15 mouse cellular contexts compared by ENCODE assay signal in genomic region chr10:61346374-61346773, GRCm38 (mm10). TPM values are rescaled to one million over a fixed set of nuclear protein-coding genes. Genes with fewer than 3 reads are reported as not detected.
DNase-seq lines count a peak whose midpoint lies in the region; ATAC-seq and TF ChIP-seq lines count a peak whose summit lies in the region.
"Had no signal": no experiment of that assay in that cellular context is flagged by ENCODE, and none has a peak within 500 bp of the region (broad histone marks: within the 10 kb centered on the region; RNA-seq: fewer than 3 reads in every experiment).

No protein-coding gene starts in this region.

- peaks cover 30% of the 10 kb centered on the region for H3K4me1 ChIP-seq in heart, embryonic 12.5 days (replicated peaks)
- 0 out of 2 replicates have a peak, but pooled peaks cover 4% of the 10 kb centered on the region for H3K4me1 ChIP-seq in kidney, postnatal 0 days (replicated peaks; ENCODE audit: insufficient read depth, low read length)
- peaks cover 31% of the 10 kb centered on the region for H3K4me1 ChIP-seq in embryonic facial prominence, embryonic 10.5 days

- no peak for DNase-seq in heart, adult 18-20 months
- DNase-seq in kidney, postnatal 0 days (ENCODE audit: low spot score), result no peak
- DNase-seq in kidney, postnatal 4 days, result no peak
- peak; percentile 39 for DNase-seq in embryonic facial prominence, embryonic 10.5 days (ENCODE audit: low spot score)
- DNase-seq in lung, postnatal 36 days, result peak; percentile 45
- no peak for DNase-seq in cerebellum, postnatal 25 days
- DNase-seq in layer of hippocampus, adult 18-20 months (ENCODE audit: low spot score in 2 of 2), result no peak
- DNase-seq: adrenal gland, postnatal 10 days; cerebellum, postnatal 36 days had no signal

- no peak for TF ChIP-seq CTCF in kidney, postnatal 0 days (IDR thresholded peaks at IDR 0.05; ENCODE audit: low read depth)

- no peak overlapping the region for H3K4me3 ChIP-seq in heart, embryonic 12.5 days
- no peak overlapping the region for H3K4me3 ChIP-seq in kidney, postnatal 0 days (replicated peaks; ENCODE audit: low read depth, low read length)
- H3K4me3 ChIP-seq in embryonic facial prominence, embryonic 10.5 days, result 0 out of 2 replicates have a peak overlapping the region, but pooled peaks have one; percentile 6
- H3K4me3 ChIP-seq: liver, embryonic 12.5 days; megakaryocyte, embryonic 14.5 days had no signal

- peak overlapping the region; percentile 46; the same call in 1 of the 2 replicates for H3K9ac ChIP-seq in heart, embryonic 12.5 days
- no peak overlapping the region for H3K9ac ChIP-seq in kidney, postnatal 0 days (ENCODE audit: low read depth, low read length)
- H3K9ac ChIP-seq: liver, embryonic 12.5 days had no signal

- peaks cover 7% of the 10 kb centered on the region for H3K27me3 ChIP-seq in heart, embryonic 12.5 days (replicated peaks)
- H3K27me3 ChIP-seq in kidney, postnatal 0 days (ENCODE audit: insufficient read depth, low read length), result no peaks in the 10 kb centered on the region
- H3K27me3 ChIP-seq in embryonic facial prominence, embryonic 10.5 days (replicated peaks; ENCODE audit: low read depth, poor library complexity, severe bottlenecking), result no peaks in the 10 kb centered on the region

- ATAC-seq in heart, embryonic 12.5 days (ENCODE audit: insufficient number of reproducible peaks, low FRiP score), result no peak; the same call in 1 of the 2 replicates
- ATAC-seq in kidney, postnatal 0 days (replicated peaks; ENCODE audit: low FRiP score, low read depth), result no peak
- ATAC-seq: liver, embryonic 12.5 days had no signal

- peak overlapping the region; percentile 14; the same call in 1 of the 2 replicates for H3K27ac ChIP-seq in heart, embryonic 12.5 days (ENCODE audit: poor library complexity, severe bottlenecking)
- H3K27ac ChIP-seq in kidney, postnatal 0 days, result 0 out of 2 replicates have a peak overlapping the region, but pooled peaks have one; percentile 4
- peak overlapping the region; percentile 54; the same call in 1 of the 2 replicates for H3K27ac ChIP-seq in embryonic facial prominence, embryonic 10.5 days (replicated peaks)
- H3K27ac ChIP-seq: liver, embryonic 12.5 days had no signal

- peaks cover 76% of the 10 kb centered on the region for H3K36me3 ChIP-seq in heart, embryonic 12.5 days
- H3K36me3 ChIP-seq in kidney, postnatal 0 days (ENCODE audit: insufficient read depth, low read length), result peaks cover 21% of the 10 kb centered on the region; the same call in 1 of the 2 replicates
- H3K36me3 ChIP-seq in embryonic facial prominence, embryonic 10.5 days (replicated peaks), result peaks cover 61% of the 10 kb centered on the region

- no peak overlapping the region for H3K4me2 ChIP-seq in heart, embryonic 12.5 days
- H3K4me2 ChIP-seq in kidney, postnatal 0 days (ENCODE audit: low read length), result no peak overlapping the region
- H3K4me2 ChIP-seq: liver, embryonic 12.5 days had no signal

- peaks cover 8% of the 10 kb centered on the region for H3K9me3 ChIP-seq in heart, embryonic 12.5 days (replicated peaks)
- H3K9me3 ChIP-seq in kidney, postnatal 0 days (replicated peaks; ENCODE audit: low read length), result no peaks in the 10 kb centered on the region
- no peaks in the 10 kb centered on the region for H3K9me3 ChIP-seq in embryonic facial prominence, embryonic 10.5 days
- H3K9me3 ChIP-seq: liver, embryonic 12.5 days had no signal

- 10% methylated on average over 10 of the region's 10 CpGs for WGBS in heart, embryonic 12.5 days
- 10% methylated on average over 10 of the region's 10 CpGs for WGBS in kidney, postnatal 0 days
- 29% methylated on average over 10 of the region's 10 CpGs for WGBS in embryonic facial prominence, embryonic 10.5 days

RNA-seq across cellular contexts. Expression of gene Pald1, which starts 37.0 kb away (rescaled TPM):
- 33.9 and 37.4 TPM in 2 replicates for polyA plus RNA-seq in heart, embryonic 12.5 days (2016; fragmentation: Nextera tagmentation; extraction: Ambion mirVana)
- 10 to 100 TPM; 16.0 to 16.2 TPM for total RNA-seq in heart, adult 18-20 months (2021)
- polyA plus RNA-seq in kidney, postnatal 0 days (2015; fragmentation: Nextera tagmentation; extraction: Ambion mirVana), result 20.2 and 24.8 TPM in 2 replicates
- 29.9 and 35.3 TPM in 2 replicates for polyA plus RNA-seq in embryonic facial prominence, embryonic 10.5 days (2016; fragmentation: Nextera tagmentation; extraction: Ambion mirVana)
- 10 to 100 TPM; 10.8 to 11.4 TPM for total RNA-seq in layer of hippocampus, adult 18-20 months (2021)

RNA-seq across cellular contexts. Expression of gene Prf1, which starts 48.7 kb away (rescaled TPM):
- polyA plus RNA-seq in heart, embryonic 12.5 days (2016; fragmentation: Nextera tagmentation; extraction: Ambion mirVana), result 0.10 TPM in 1 of 2 replicates, not detected in the other
- under 1 TPM; 0.40 to 0.59 TPM for total RNA-seq in heart, adult 18-20 months (2021)
- polyA plus RNA-seq in kidney, postnatal 0 days (2015; fragmentation: Nextera tagmentation; extraction: Ambion mirVana), result 0.05 TPM in 1 of 2 replicates, not detected in the other
- polyA plus RNA-seq in embryonic facial prominence, embryonic 10.5 days (2016; fragmentation: Nextera tagmentation; extraction: Ambion mirVana), result not detected in 2 replicates
- not detected for total RNA-seq in layer of hippocampus, adult 18-20 months (2021)
- total RNA-seq: ES-E14 had no signal
- polyA plus RNA-seq: liver, embryonic 12.5 days; neural tube, embryonic 11.5 days; testis, adult 2 months had no signal

Comparison
In these comparisons a context has a peak if more than half of its experiments do, and no peak if none do; other contexts are left out.
1. H3K27ac ChIP-seq: peak in every context shown above with its lines; median percentile 54 in embryonic facial prominence, embryonic 10.5 days; 14 in heart, embryonic 12.5 days; 4 in kidney, postnatal 0 days.
2. DNase-seq: peak in embryonic facial prominence, embryonic 10.5 days (single experiment) and lung, postnatal 36 days (single experiment); none in heart, adult 18-20 months (0 of 2), kidney, postnatal 0 days (single experiment), kidney, postnatal 4 days (0 of 2), cerebellum, postnatal 25 days (0 of 2) and layer of hippocampus, adult 18-20 months (0 of 2).